Mouse (Mus musculus) CD4-positive, CD25-positive, alpha-beta regulatory T cell, adult 2 months (primary cell): ENCODE data around the gene Pax5.

Experiments
- DNase-seq: peaks from one replicate; pipeline ENCODE4 v3.0.0-alpha.2; 2012; ENCODE audit warnings: low read depth, low spot score

The Pax5 gene

DNA sequence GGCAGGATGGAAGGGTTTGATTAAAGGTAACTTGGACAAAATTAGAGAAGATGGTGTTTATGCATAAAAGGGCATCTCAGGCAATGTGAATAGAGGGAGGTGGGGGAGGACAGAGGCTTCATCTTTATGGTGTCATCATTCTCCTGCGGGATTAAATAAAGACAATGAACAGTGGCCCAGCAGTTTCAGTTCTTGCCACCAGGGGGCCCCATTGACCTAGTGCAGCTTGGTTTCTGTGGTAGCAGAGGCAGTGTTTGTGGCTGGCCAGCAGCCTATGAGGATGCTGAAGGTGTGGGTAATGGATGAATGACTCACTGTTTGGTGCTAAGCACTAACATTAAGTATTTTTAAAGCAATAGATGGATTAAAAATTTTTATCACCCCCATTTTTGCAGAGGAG is 230.5 kb downstream of the Pax5 start:
- DNase-seq, result peak; percentile 2
